Mouse (Mus musculus): ENCODE results near the gene Vps13d. TPM values are rescaled to one million over a fixed set of nuclear protein-coding genes. Genes with fewer than 3 reads are reported as not detected.

Vps13d gene
- polyA plus RNA-seq, 1 experiment from 2014 or later, result 7.9 TPM

GRCm38 (mm10) chr4:145022211-145022610 lies 172.6 kb downstream of the Vps13d start:
- H3K9me3 ChIP-seq, result no peaks in the 10 kb centered on the region
- no peaks in the 10 kb centered on the region for H3K27me3 ChIP-seq
- peaks cover 17% of the 10 kb centered on the region; the same call in 1 of the 2 replicates for H3K36me3 ChIP-seq
- H3K27ac ChIP-seq (replicated peaks), result no peak overlapping the region
- ATAC-seq (ENCODE audit: low FRiP score, low read depth), result no peak
- H3K9ac ChIP-seq (replicated peaks), result no peak overlapping the region
- 95% methylated on average over 2 of the region's 2 CpGs for WGBS
- H3K4me2 ChIP-seq (replicated peaks), result no peak overlapping the region
- H3K4me3 ChIP-seq, result no peak overlapping the region
- no peaks in the 10 kb centered on the region for H3K4me1 ChIP-seq

GRCm38 (mm10) chr4:145020383-145020782 lies 174.4 kb downstream of the Vps13d start:
- no peak for ATAC-seq (ENCODE audit: low FRiP score, low read depth)
- no peak overlapping the region for H3K27ac ChIP-seq (replicated peaks)
- H3K4me2 ChIP-seq (replicated peaks), result no peak overlapping the region
- H3K9me3 ChIP-seq, result no peaks in the 10 kb centered on the region
- WGBS, result 98% methylated on average over 2 of the region's 2 CpGs
- H3K4me3 ChIP-seq, result no peak overlapping the region
- no peaks in the 10 kb centered on the region for H3K27me3 ChIP-seq
- no peak overlapping the region for H3K9ac ChIP-seq (replicated peaks)
- peaks cover 27% of the 10 kb centered on the region for H3K36me3 ChIP-seq
- H3K4me1 ChIP-seq, result no peaks in the 10 kb centered on the region

- H3K9me3 ChIP-seq, result no peaks in the 10 kb centered on the region
- no peak overlapping the region for H3K4me3 ChIP-seq
- no peak overlapping the region for H3K4me2 ChIP-seq (replicated peaks)
- peaks cover 37% of the 10 kb centered on the region for H3K36me3 ChIP-seq
- H3K27ac ChIP-seq (replicated peaks), result no peak overlapping the region
- H3K4me1 ChIP-seq, result no peaks in the 10 kb centered on the region
- ATAC-seq (ENCODE audit: low FRiP score, low read depth), result no peak
- H3K9ac ChIP-seq (replicated peaks), result no peak overlapping the region
- no peaks in the 10 kb centered on the region for H3K27me3 ChIP-seq
- WGBS, result 90% methylated on average over 3 of the region's 3 CpGs
Measured at GRCm38 (mm10) chr4:145019121-145019714, 175.6 kb downstream of the Vps13d start.

- Histone ChIP-seq H3K36me3 (peaks cover 37% of the 10 kb centered on the region), H3K9me3 (no peaks in the 10 kb centered on the region), H3K4me3 (no peak overlapping the region), H3K4me2 (replicated peaks) (no peak overlapping the region), H3K9ac (replicated peaks) (no peak overlapping the region), H3K27me3 (no peaks in the 10 kb centered on the region), H3K27ac (replicated peaks) (no peak overlapping the region), H3K4me1 (no peaks in the 10 kb centered on the region)
- ATAC-seq (ENCODE audit: low FRiP score, low read depth), result no peak
- 92% methylated on average over 2 of the region's 2 CpGs for WGBS
Measured at GRCm38 (mm10) chr4:145017745-145018144, 177.1 kb downstream of the Vps13d start.

- Histone ChIP-seq H3K4me3 (no peak overlapping the region), H3K4me2 (replicated peaks) (no peak overlapping the region), H3K9me3 (no peaks in the 10 kb centered on the region), H3K4me1 (no peaks in the 10 kb centered on the region), H3K36me3 (peaks cover 41% of the 10 kb centered on the region), H3K27ac (replicated peaks) (no peak overlapping the region), H3K9ac (replicated peaks) (no peak overlapping the region), H3K27me3 (no peaks in the 10 kb centered on the region)
- ATAC-seq (ENCODE audit: low FRiP score, low read depth), result no peak
- WGBS, result 85% methylated on average over 1 of the region's 1 CpGs
Measured at GRCm38 (mm10) chr4:145016669-145017068, 178.1 kb downstream of the Vps13d start.

- Histone ChIP-seq H3K36me3 (peaks cover 37% of the 10 kb centered on the region), H3K9ac (replicated peaks) (no peak overlapping the region), H3K4me3 (no peak overlapping the region), H3K27ac (replicated peaks) (no peak overlapping the region), H3K9me3 (no peaks in the 10 kb centered on the region), H3K4me1 (no peaks in the 10 kb centered on the region), H3K4me2 (replicated peaks) (no peak overlapping the region), H3K27me3 (no peaks in the 10 kb centered on the region)
- WGBS, result 88% methylated on average over 4 of the region's 4 CpGs
- no peak for ATAC-seq (ENCODE audit: low FRiP score, low read depth)
Measured at GRCm38 (mm10) chr4:145014632-145014960, 180.2 kb downstream of the Vps13d start.

GRCm38 (mm10) chr4:145013760-145014631 lies 180.8 kb downstream of the Vps13d start:
- Histone ChIP-seq H3K36me3 (peaks cover 31% of the 10 kb centered on the region), H3K9ac (replicated peaks) (no peak overlapping the region), H3K4me1 (no peaks in the 10 kb centered on the region), H3K4me3 (no peak overlapping the region), H3K4me2 (replicated peaks) (no peak overlapping the region), H3K27ac (replicated peaks) (no peak overlapping the region), H3K27me3 (no peaks in the 10 kb centered on the region), H3K9me3 (no peaks in the 10 kb centered on the region)
- WGBS, result 85% methylated on average over 7 of the region's 7 CpGs
- no peak for ATAC-seq (ENCODE audit: low FRiP score, low read depth)

- H3K27ac ChIP-seq (replicated peaks), result no peak overlapping the region
- H3K9ac ChIP-seq (replicated peaks), result no peak overlapping the region
- no peak overlapping the region for H3K4me2 ChIP-seq (replicated peaks)
- no peaks in the 10 kb centered on the region for H3K4me1 ChIP-seq
- no peak overlapping the region for H3K4me3 ChIP-seq
- no peaks in the 10 kb centered on the region for H3K27me3 ChIP-seq
- H3K36me3 ChIP-seq, result peaks cover 27% of the 10 kb centered on the region; the same call in 1 of the 2 replicates
- whole genome bisulfite sequencing, result 92% methylated on average over 4 of the region's 4 CpGs
- no peaks in the 10 kb centered on the region for H3K9me3 ChIP-seq
- ATAC-seq (ENCODE audit: low FRiP score, low read depth), result no peak
Measured at GRCm38 (mm10) chr4:145013187-145013586, 181.6 kb downstream of the Vps13d start.

GRCm38 (mm10) chr4:145011156-145011555 lies 183.6 kb downstream of the Vps13d start:
- no peak for ATAC-seq (ENCODE audit: low FRiP score, low read depth)
- WGBS, result 80% methylated on average over 3 of the region's 3 CpGs
- H3K4me3 ChIP-seq, result no peak overlapping the region
- no peaks in the 10 kb centered on the region for H3K9me3 ChIP-seq
- H3K9ac ChIP-seq (replicated peaks), result no peak overlapping the region
- H3K27me3 ChIP-seq, result no peaks in the 10 kb centered on the region
- H3K27ac ChIP-seq (replicated peaks), result no peak overlapping the region
- peaks cover 18% of the 10 kb centered on the region; the same call in 1 of the 2 replicates for H3K36me3 ChIP-seq
- H3K4me2 ChIP-seq (replicated peaks), result no peak overlapping the region
- H3K4me1 ChIP-seq, result no peaks in the 10 kb centered on the region

GRCm38 (mm10) chr4:145009934-145010333 lies 184.9 kb downstream of the Vps13d start:
- Histone ChIP-seq H3K4me2 (replicated peaks) (no peak overlapping the region), H3K36me3 (peaks cover 10% of the 10 kb centered on the region; the same call in 1 of the 2 replicates), H3K27ac (replicated peaks) (no peak overlapping the region), H3K27me3 (no peaks in the 10 kb centered on the region), H3K4me3 (no peak overlapping the region), H3K9ac (replicated peaks) (no peak overlapping the region), H3K4me1 (no peaks in the 10 kb centered on the region), H3K9me3 (no peaks in the 10 kb centered on the region)
- 87% methylated on average over 7 of the region's 7 CpGs for WGBS
- ATAC-seq (ENCODE audit: low FRiP score, low read depth), result no peak

- no peaks in the 10 kb centered on the region for H3K27me3 ChIP-seq
- no peaks in the 10 kb centered on the region for H3K9me3 ChIP-seq
- H3K4me3 ChIP-seq, result no peak overlapping the region
- H3K4me1 ChIP-seq, result no peaks in the 10 kb centered on the region
- H3K36me3 ChIP-seq, result 0 out of 2 replicates have a peak, but pooled peaks cover 5% of the 10 kb centered on the region
- H3K4me2 ChIP-seq (replicated peaks), result no peak overlapping the region
- no peak for ATAC-seq (ENCODE audit: low FRiP score, low read depth)
- H3K9ac ChIP-seq (replicated peaks), result no peak overlapping the region
- no peak overlapping the region for H3K27ac ChIP-seq (replicated peaks)
- 80% methylated on average over 3 of the region's 3 CpGs for WGBS
Measured at GRCm38 (mm10) chr4:145009437-145009836, 185.4 kb downstream of the Vps13d start.

- Histone ChIP-seq H3K27me3 (no peaks in the 10 kb centered on the region), H3K27ac (replicated peaks) (no peak overlapping the region), H3K9ac (replicated peaks) (no peak overlapping the region), H3K36me3 (no peaks in the 10 kb centered on the region), H3K4me1 (no peaks in the 10 kb centered on the region), H3K4me3 (no peak overlapping the region), H3K4me2 (replicated peaks) (no peak overlapping the region), H3K9me3 (no peaks in the 10 kb centered on the region)
- 90% methylated on average over 4 of the region's 4 CpGs for WGBS
- ATAC-seq (ENCODE audit: low FRiP score, low read depth), result no peak
Measured at GRCm38 (mm10) chr4:145005943-145006545, 188.8 kb downstream of the Vps13d start.

Measured in midbrain, embryonic 12.5 days (tissue).